In genomic region chr15:65579353-65579752, GRCm38 (mm10) we compare ENCODE assay signal across 26 mouse cellular contexts.
DNase-seq lines count a peak whose midpoint lies in the region; ATAC-seq and TF ChIP-seq lines count a peak whose summit lies in the region.
"Had no signal": no experiment of that assay in that cellular context is flagged by ENCODE, and none has a peak within 500 bp of the region (broad histone marks: within the 10 kb centered on the region; RNA-seq: fewer than 3 reads in every experiment).

No protein-coding gene starts in this region.

- ATAC-seq in kidney, postnatal 0 days (replicated peaks; ENCODE audit: low FRiP score, low read depth): no peak
- ATAC-seq: activated CD4-positive, CD25-positive, alpha-beta regulatory T cell, adult 4 months; CD4-positive, CD25-positive, alpha-beta regulatory T cell, adult 4 months; forebrain, embryonic 14.5 days; forebrain, embryonic 16.5 days; Patski had no signal

- no peak overlapping the region for H3K9ac ChIP-seq in kidney, postnatal 0 days (ENCODE audit: low read depth, low read length)
- H3K9ac ChIP-seq: embryonic facial prominence, embryonic 13.5 days; embryonic facial prominence, embryonic 15.5 days; forebrain, embryonic 12.5 days had no signal

- DNase-seq in cerebellum, adult 9-10 months: peak; percentile 20
- DNase-seq in cerebellum, adult 18-20 months: no peak
- DNase-seq in kidney, postnatal 0 days (ENCODE audit: low spot score): peak; percentile 27
- no peak for DNase-seq in kidney, postnatal 10 days
- peak; percentile 53 for DNase-seq in brain, adult 2 months (ENCODE audit: low read depth, low spot score)
- DNase-seq: adrenal gland, adult 8-10 months; adrenal gland, postnatal 14 days; adrenal gland, postnatal 36 days; B cell, adult 2 months; cerebellum, adult 11 months; cerebellum, adult 9-11 months; cerebellum, postnatal 14 days; cerebellum, postnatal 36 days; embryo, embryonic 11 days had no signal

- no peak overlapping the region for H3K4me2 ChIP-seq in kidney, postnatal 0 days (ENCODE audit: low read length)
- H3K4me2 ChIP-seq: embryonic facial prominence, embryonic 13.5 days; embryonic facial prominence, embryonic 15.5 days; forebrain, embryonic 12.5 days had no signal

- no peak for TF ChIP-seq CTCF in kidney, postnatal 0 days (IDR thresholded peaks at IDR 0.05; ENCODE audit: low read depth)

- no peak overlapping the region for H3K4me3 ChIP-seq in kidney, postnatal 0 days (replicated peaks; ENCODE audit: low read depth, low read length)
- H3K4me3 ChIP-seq: embryonic facial prominence, embryonic 13.5 days; embryonic facial prominence, embryonic 15.5 days; erythroblast, embryonic 14.5 days; forebrain, embryonic 10.5 days; forebrain, embryonic 12.5 days had no signal

- WGBS in kidney, postnatal 0 days: 57% methylated on average over 1 of the region's 1 CpGs

- H3K27ac ChIP-seq in kidney, postnatal 0 days: no peak overlapping the region
- H3K27ac ChIP-seq: embryonic facial prominence, embryonic 13.5 days; embryonic facial prominence, embryonic 15.5 days; forebrain, embryonic 10.5 days; forebrain, embryonic 12.5 days had no signal

- no peaks in the 10 kb centered on the region for H3K36me3 ChIP-seq in kidney, postnatal 0 days (ENCODE audit: insufficient read depth, low read length)
- H3K36me3 ChIP-seq: embryonic facial prominence, embryonic 13.5 days; embryonic facial prominence, embryonic 15.5 days; forebrain, embryonic 10.5 days; forebrain, embryonic 12.5 days; G1E had no signal

- H3K27me3 ChIP-seq in kidney, postnatal 0 days (ENCODE audit: insufficient read depth, low read length): no peaks in the 10 kb centered on the region
- H3K27me3 ChIP-seq: CH12.LX; embryonic facial prominence, embryonic 13.5 days; embryonic facial prominence, embryonic 15.5 days; forebrain, embryonic 12.5 days; Patski had no signal

- no peaks in the 10 kb centered on the region for H3K4me1 ChIP-seq in kidney, postnatal 0 days (replicated peaks; ENCODE audit: insufficient read depth, low read length)
- H3K4me1 ChIP-seq: embryonic facial prominence, embryonic 13.5 days; embryonic facial prominence, embryonic 15.5 days; forebrain, embryonic 10.5 days; forebrain, embryonic 12.5 days had no signal

- no peaks in the 10 kb centered on the region for H3K9me3 ChIP-seq in kidney, postnatal 0 days (replicated peaks; ENCODE audit: low read length)
- H3K9me3 ChIP-seq: embryonic facial prominence, embryonic 13.5 days; embryonic facial prominence, embryonic 15.5 days; forebrain, embryonic 10.5 days; forebrain, embryonic 12.5 days; G1E had no signal

Comparison
In these comparisons a context has a peak if more than half of its experiments do, and no peak if none do; other contexts are left out.
1. DNase-seq: peak in cerebellum, adult 9-10 months (single experiment), kidney, postnatal 0 days (single experiment) and brain, adult 2 months (single experiment); none in cerebellum, adult 18-20 months (0 of 2) and kidney, postnatal 10 days (single experiment).